Mouse (Mus musculus): ENCODE data around the gene Man1a. TPM values are rescaled to one million over a fixed set of nuclear protein-coding genes. Genes with fewer than 3 reads are reported as not detected.

Man1a gene
- total RNA-seq, 2 experiments from 2014 or later = 9.3 to 15.8 TPM

GRCm38 (mm10) chr10:54014116-54014758 lies 62.2 kb downstream of the Man1a start:
- DNase-seq = no peak

GRCm38 (mm10) chr10:54013143-54013791 lies 63.1 kb downstream of the Man1a start:
- DNase-seq = no peak

- DNase-seq = no peak
These were observed 67.3 kb downstream of the Man1a start for GRCm38 (mm10) chr10:54009154-54009553.

- DNase-seq = no peak
These were observed 69.5 kb downstream of the Man1a start for GRCm38 (mm10) chr10:54006868-54007267.

GRCm38 (mm10) chr10:54005847-54006246 lies 70.6 kb downstream of the Man1a start:
- no peak for DNase-seq

- no peak for DNase-seq
These were observed 73.5 kb downstream of the Man1a start for GRCm38 (mm10) chr10:54002936-54003335.

- DNase-seq = no peak
These were observed 79.1 kb downstream of the Man1a start for GRCm38 (mm10) chr10:53997301-53997700.

- DNase-seq = no peak
These were observed 80.2 kb downstream of the Man1a start for GRCm38 (mm10) chr10:53996216-53996615.

GRCm38 (mm10) chr10:53994591-53994990 lies 81.8 kb downstream of the Man1a start:
- DNase-seq = no peak

GRCm38 (mm10) chr10:53990434-53990833 lies 86.0 kb downstream of the Man1a start:
- no peak for DNase-seq

- DNase-seq = no peak
These were observed 91.5 kb downstream of the Man1a start for GRCm38 (mm10) chr10:53984894-53985293.

GRCm38 (mm10) chr10:53984086-53984485 lies 92.3 kb downstream of the Man1a start:
- DNase-seq = no peak

- no peak for DNase-seq
These were observed 97.8 kb downstream of the Man1a start for GRCm38 (mm10) chr10:53978647-53979046.

- DNase-seq = no peak
These were observed 102.2 kb downstream of the Man1a start for GRCm38 (mm10) chr10:53974180-53974579.

GRCm38 (mm10) chr10:53959759-53960158 lies 116.7 kb downstream of the Man1a start:
- DNase-seq = no peak

- no peak for DNase-seq
These were observed 134.8 kb downstream of the Man1a start for GRCm38 (mm10) chr10:53941597-53941996.

GRCm38 (mm10) chr10:53938199-53938598 lies 138.2 kb downstream of the Man1a start:
- DNase-seq = no peak

GRCm38 (mm10) chr10:53936078-53936477 lies 140.3 kb downstream of the Man1a start:
- no peak for DNase-seq

- no peak for DNase-seq
These were observed 146.5 kb downstream of the Man1a start for GRCm38 (mm10) chr10:53929722-53930500.

GRCm38 (mm10) chr10:53927904-53928303 lies 148.5 kb downstream of the Man1a start:
- DNase-seq = no peak

- DNase-seq = no peak
These were observed 151.0 kb downstream of the Man1a start for GRCm38 (mm10) chr10:53925456-53925855.

- DNase-seq = no peak
These were observed 154.2 kb downstream of the Man1a start for GRCm38 (mm10) chr10:53922236-53922635.

GRCm38 (mm10) chr10:53917517-53917916 lies 158.9 kb downstream of the Man1a start:
- no peak for DNase-seq

All from gastrocnemius, postnatal 25 days (tissue).